Mouse (Mus musculus): ENCODE data around the gene Cntnap5a. TPM values are rescaled to one million over a fixed set of nuclear protein-coding genes. Genes with fewer than 3 reads are reported as not detected.

Gene Cntnap5a
- 0.02 TPM in 1 of 2 replicates, not detected in the other for polyA plus RNA-seq (2012; rRNA removed)

GRCm38 (mm10) chr1:115684518-115685368 is at the start of gene Cntnap5a:
Cntnap5a (plus strand) TSS chr1:115684756.

